8 mouse cellular contexts compared by ENCODE assay signal in genomic region chrX:150458136-150458535, GRCm38 (mm10). TPM values are rescaled to one million over a fixed set of nuclear protein-coding genes. Genes with fewer than 3 reads are reported as not detected.
DNase-seq lines count a peak whose midpoint lies in the region; ATAC-seq and TF ChIP-seq lines count a peak whose summit lies in the region.

No protein-coding gene starts in this region.

- TF ChIP-seq EP300 in heart, postnatal 0 days (IDR thresholded peaks at IDR 0.05; ENCODE audit: low read depth) = no peak

- no peak overlapping the region for H3K9ac ChIP-seq in heart, postnatal 0 days (replicated peaks; ENCODE audit: low read depth, low read length)
- H3K9ac ChIP-seq in hindbrain, embryonic 16.5 days (ENCODE audit: low read depth, low read length) = peak overlapping the region; percentile 45; the same call in 1 of the 2 replicates
- H3K9ac ChIP-seq in midbrain, postnatal 0 days (replicated peaks; ENCODE audit: low read length, poor library complexity, severe bottlenecking) = peak overlapping the region; percentile 34; the same call in 1 of the 2 replicates

- H3K4me3 ChIP-seq in heart, postnatal 0 days (ENCODE audit: low read depth, low read length) = no peak overlapping the region; the same call in 1 of the 2 replicates
- H3K4me3 ChIP-seq in cortical plate, adult 2 months (ENCODE audit: insufficient read depth, low read length) = peak overlapping the region; percentile 44
- H3K4me3 ChIP-seq in hindbrain, embryonic 16.5 days (ENCODE audit: low read length) = peak overlapping the region; percentile 49
- peak overlapping the region; percentile 42 for H3K4me3 ChIP-seq in midbrain, postnatal 0 days (ENCODE audit: low read depth, low read length)

- DNase-seq in heart, postnatal 0 days (ENCODE audit: low spot score) = no peak
- DNase-seq in heart, adult 11 months = no peak
- DNase-seq in midbrain, postnatal 0 days (ENCODE audit: low spot score) = no peak
- no peak for DNase-seq in yolk sac, embryonic 10.5 days (ENCODE audit: low spot score)
- no peak for DNase-seq in thymus, postnatal 25 days
- no peak for DNase-seq in gastrocnemius, postnatal 25 days

- no peak for TF ChIP-seq CTCF in heart, postnatal 0 days (IDR thresholded peaks at IDR 0.05; ENCODE audit: low read depth)
- no peak for TF ChIP-seq CTCF in cortical plate, adult 2 months (IDR thresholded peaks at IDR 0.05; ENCODE audit: extremely low read depth, insufficient read depth, low read length)
- TF ChIP-seq CTCF in midbrain, postnatal 0 days (IDR thresholded peaks at IDR 0.05) = no peak

- H3K27ac ChIP-seq in heart, postnatal 0 days (ENCODE audit: low read depth) = no peak overlapping the region
- no peak overlapping the region for H3K27ac ChIP-seq in cortical plate, adult 2 months (ENCODE audit: insufficient read depth, low read length)
- H3K27ac ChIP-seq in hindbrain, embryonic 16.5 days (ENCODE audit: low read depth, low read length) = no peak overlapping the region
- no peak overlapping the region for H3K27ac ChIP-seq in midbrain, postnatal 0 days (ENCODE audit: low read depth, low read length)

- no peak for ATAC-seq in heart, postnatal 0 days (ENCODE audit: insufficient read depth, low read depth)
- ATAC-seq in hindbrain, embryonic 16.5 days = peak; percentile 56; the same call in 1 of the 2 replicates
- ATAC-seq in midbrain, postnatal 0 days (ENCODE audit: low FRiP score) = no peak

- no peaks in the 10 kb centered on the region for H3K4me1 ChIP-seq in heart, postnatal 0 days (ENCODE audit: control insufficient read depth, insufficient read depth)
- H3K4me1 ChIP-seq in cortical plate, adult 2 months (ENCODE audit: control insufficient read depth, insufficient read depth, low read length) = no peaks in the 10 kb centered on the region; the same call in 1 of the 2 replicates
- peaks cover 3% of the 10 kb centered on the region; the same call in 1 of the 2 replicates for H3K4me1 ChIP-seq in hindbrain, embryonic 16.5 days (ENCODE audit: control insufficient read depth, insufficient read depth, low read depth, low read length)
- H3K4me1 ChIP-seq in midbrain, postnatal 0 days (ENCODE audit: insufficient read depth, low read length) = no peaks in the 10 kb centered on the region

- H3K27me3 ChIP-seq in heart, postnatal 0 days (ENCODE audit: control insufficient read depth, insufficient read depth, low read length) = no peaks in the 10 kb centered on the region
- no peaks in the 10 kb centered on the region for H3K27me3 ChIP-seq in hindbrain, embryonic 16.5 days (replicated peaks; ENCODE audit: control insufficient read depth, insufficient read depth, low read length)
- H3K27me3 ChIP-seq in midbrain, postnatal 0 days (ENCODE audit: insufficient read depth, low read length) = no peaks in the 10 kb centered on the region

- H3K4me2 ChIP-seq in heart, postnatal 0 days (ENCODE audit: low read depth, low read length) = peak overlapping the region; percentile 49; the same call in 1 of the 2 replicates
- H3K4me2 ChIP-seq in hindbrain, embryonic 16.5 days (ENCODE audit: low read length) = peak overlapping the region; percentile 50
- peak overlapping the region; percentile 35 for H3K4me2 ChIP-seq in midbrain, postnatal 0 days (ENCODE audit: low read depth, low read length, poor library complexity, severe bottlenecking)

- no peak for TF ChIP-seq POLR2A in cortical plate, adult 2 months (IDR thresholded peaks at IDR 0.05; ENCODE audit: extremely low read depth, insufficient read depth, low read length)

- H3K36me3 ChIP-seq in heart, postnatal 0 days (replicated peaks; ENCODE audit: control insufficient read depth, insufficient read depth, low read length) = no peaks in the 10 kb centered on the region
- no peaks in the 10 kb centered on the region for H3K36me3 ChIP-seq in hindbrain, embryonic 16.5 days (ENCODE audit: control insufficient read depth, insufficient read depth, low read length)
- H3K36me3 ChIP-seq in midbrain, postnatal 0 days (ENCODE audit: insufficient read depth, low read length) = no peaks in the 10 kb centered on the region

- H3K9me3 ChIP-seq in heart, postnatal 0 days (replicated peaks; ENCODE audit: control insufficient read depth, low read length) = no peaks in the 10 kb centered on the region
- H3K9me3 ChIP-seq in hindbrain, embryonic 16.5 days (ENCODE audit: control insufficient read depth, low read length) = no peaks in the 10 kb centered on the region
- no peaks in the 10 kb centered on the region for H3K9me3 ChIP-seq in midbrain, postnatal 0 days (ENCODE audit: low read length)

- 48% methylated on average over 3 of the region's 3 CpGs for WGBS in heart, postnatal 0 days
- WGBS in hindbrain, embryonic 16.5 days = 33% methylated on average over 3 of the region's 3 CpGs
- 30% methylated on average over 3 of the region's 3 CpGs for WGBS in midbrain, postnatal 0 days

RNA-seq across cellular contexts. Expression of gene Tmem29, which starts 0.8 kb away (rescaled TPM):
- 0.92 and 9.0 TPM in 2 replicates for total RNA-seq in heart, postnatal 0 days (2014; rRNA removed; ENCODE audit: low replicate concordance)
- 9.1 and 9.3 TPM in 2 replicates for polyA plus RNA-seq in heart, postnatal 0 days (2015; fragmentation: Nextera tagmentation; extraction: Ambion mirVana)
- 38.7 and 39.4 TPM in 2 replicates for polyA plus RNA-seq in cortical plate, adult 2 months (2012; rRNA removed)
- 74.6 and 78.2 TPM in 2 replicates for polyA plus RNA-seq in hindbrain, embryonic 16.5 days (2015; fragmentation: Nextera tagmentation; extraction: Ambion mirVana)
- 53.8 and 67.6 TPM in 2 replicates for total RNA-seq in midbrain, postnatal 0 days (2014; rRNA removed)
- polyA plus RNA-seq in midbrain, postnatal 0 days (2015; fragmentation: Nextera tagmentation; extraction: Ambion mirVana) = 85.0 and 97.7 TPM in 2 replicates
- total RNA-seq in gastrocnemius, postnatal 25 days (2021) = 1 to 10 TPM; 4.6 to 6.3 TPM
